Mouse (Mus musculus) ES-E14 (cell line): ENCODE data around the gene Mapkap1. TPM values are rescaled to one million over a fixed set of nuclear protein-coding genes. Genes with fewer than 3 reads are reported as not detected.

Experiments used
- DNase-seq: peaks from one replicate; pipeline ENCODE4 v3.0.0-alpha.2; 2013; ENCODE audit warnings: low read depth, low spot score
- H3K27ac ChIP-seq: 2 replicates; pipeline ENCODE4 v1.5.1; 2012; ENCODE audit warnings: low read depth, mild to moderate bottlenecking, low read length, moderate library complexity, mixed read lengths; ENCODE audit not compliant: poor library complexity, insufficient read depth, severe bottlenecking
- H3K36me3 ChIP-seq: 2 replicates; pipeline ENCODE4 v1.6.1; 2012; ENCODE audit warnings: mild to moderate bottlenecking, low read length, moderate library complexity, mixed read lengths; ENCODE audit not compliant: control insufficient read depth, poor library complexity, insufficient read depth, severe bottlenecking
- H3K4me1 ChIP-seq, 2 experiments: fragments of 150-350 bp in 1 of 2; sonication (generic) in 1 of 2; 2 replicates each; pipeline ENCODE4 v1.6.1; 2012; ENCODE audit warnings: low read length in 2 of 2, mild to moderate bottlenecking in 1 of 2, mixed read lengths in 1 of 2; ENCODE audit not compliant: control insufficient read depth in 2 of 2, insufficient read depth in 2 of 2, poor library complexity in 1 of 2
- H3K4me3 ChIP-seq, 2 experiments: fragments of 150-350 bp in 1 of 2; sonication (generic) in 1 of 2; 2 replicates each; pipeline ENCODE4 v1.5.1; 2012; ENCODE audit warnings: low read length in 2 of 2, low read depth in 1 of 2, mild to moderate bottlenecking in 1 of 2, mixed read lengths in 1 of 2; ENCODE audit not compliant: insufficient read depth in 1 of 2, poor library complexity in 1 of 2, severe bottlenecking in 1 of 2
- H3K9ac ChIP-seq: 2 replicates; pipeline ENCODE4 v1.6.1; 2012; ENCODE audit warnings: low read depth, mild to moderate bottlenecking, low read length, mixed read lengths; ENCODE audit not compliant: poor library complexity, insufficient read depth, severe bottlenecking
- H3K9me3 ChIP-seq: fragments of 150-350 bp; sonication (generic); 2 replicates; pipeline ENCODE4 v1.6.1; 2012; ENCODE audit warnings: low read depth, mild to moderate bottlenecking, low read length; ENCODE audit not compliant: control insufficient read depth, insufficient read depth
- CHD2 ChIP-seq: IDR thresholded peaks from 2 replicates; pipeline ENCODE4 v1.6.1; 2014; ENCODE audit warnings: mild to moderate bottlenecking, low read depth, low read length, inconsistent platforms
- HCFC1 ChIP-seq: IDR thresholded peaks from 2 replicates; pipeline ENCODE4 v1.6.1; 2012; ENCODE audit warnings: low read length, inconsistent platforms, borderline replicate concordance; ENCODE audit not compliant: insufficient read depth
- MAFK ChIP-seq: IDR thresholded peaks from 2 replicates; pipeline ENCODE4 v1.6.1; 2014; ENCODE audit warnings: mild to moderate bottlenecking, low read depth, low read length, inconsistent platforms; ENCODE audit not compliant: insufficient read depth
- ZC3H11A ChIP-seq: IDR thresholded peaks from 2 replicates; pipeline ENCODE4 v1.6.1; 2012; ENCODE audit warnings: low read depth, mild to moderate bottlenecking, inconsistent platforms, low read length, borderline replicate concordance
- ZNF384 ChIP-seq: IDR thresholded peaks from 2 replicates; pipeline ENCODE4 v1.6.1; 2012; ENCODE audit warnings: low read depth, low read length, inconsistent platforms
- in situ Hi-C, 2 experiments: fragments of 600-800 bp; cut with MboI; formaldehyde crosslinking; loops; one replicate each; pipeline ENCODE4 v1.15.1; 2025; ENCODE audit warnings: low sequenced_read_pairs in 2 of 2, inconsistent platforms in 1 of 2; ENCODE audit not compliant: unreplicated experiment in 2 of 2
- total RNA-seq: library from RNA; depleted of rRNA; stranded (reverse); fragments of 300-350 nt; gene quantifications from 2 replicates; pipeline ENCODE4 v1.2.3, GENCODE M21; 2012

Gene Mapkap1
- total RNA-seq, 1 experiment, result 47.3 TPM

GRCm38 (mm10) chr2:34644571-34645526, 238.3 kb downstream of the Mapkap1 start:
- no peak overlapping the region for H3K9ac ChIP-seq
- H3K4me1 ChIP-seq, result peaks cover 3 to 7% of the 10 kb centered on the region in 2 experiments; a peak in 2 of 4 replicates
- in situ Hi-C loops, result no loop called here
- no peak overlapping the region for H3K27ac ChIP-seq
- H3K4me3 ChIP-seq, result peak overlapping the region in 1 of 2 experiments; percentile 27; a peak in 2 of 4 replicates
- DNase-seq, result peak; percentile 83
- no peaks in the 10 kb centered on the region for H3K36me3 ChIP-seq
- no peaks in the 10 kb centered on the region for H3K9me3 ChIP-seq
- TF ChIP-seq ZNF384 (0 out of 2 replicates have a peak, but pooled peaks have one; percentile 55), HCFC1 (no peak), CHD2 (no peak), MAFK (no peak), ZC3H11A (peak; percentile 58)

- in situ Hi-C loops, result no loop called here
- Histone ChIP-seq H3K4me3 (peak overlapping the region; percentile 39 to 60; a peak in 3 of 4 replicates), H3K4me1 (peaks cover 3 to 6% of the 10 kb centered on the region in 2 experiments; a peak in 2 of 4 replicates), H3K9me3 (no peaks in the 10 kb centered on the region), H3K36me3 (no peaks in the 10 kb centered on the region), H3K27ac (no peak overlapping the region), H3K9ac (peak overlapping the region; percentile 29; the same call in 1 of the 2 replicates)
- TF ChIP-seq HCFC1, result no peak
- TF ChIP-seq MAFK, result no peak
- TF ChIP-seq ZNF384, result no peak
- no peak for TF ChIP-seq CHD2
- TF ChIP-seq ZC3H11A, result no peak
- DNase-seq, result peak; percentile 89
Observed at GRCm38 (mm10) chr2:34645851-34646540, 239.4 kb downstream of the Mapkap1 start.

- DNase-seq, result no peak
- TF ChIP-seq HCFC1, result no peak
- no peak overlapping the region for H3K27ac ChIP-seq
Observed at GRCm38 (mm10) chr2:34646541-34646865, 239.9 kb downstream of the Mapkap1 start.

GRCm38 (mm10) chr2:34647410-34647809, 240.8 kb downstream of the Mapkap1 start:
- Histone ChIP-seq H3K36me3 (no peaks in the 10 kb centered on the region), H3K27ac (no peak overlapping the region), H3K9ac (no peak overlapping the region), H3K4me3 (no peak overlapping the region), H3K9me3 (no peaks in the 10 kb centered on the region), H3K4me1 (peaks cover 3 to 4% of the 10 kb centered on the region in 2 experiments; a peak in 2 of 4 replicates)
- TF ChIP-seq ZC3H11A (no peak), CHD2 (no peak), MAFK (no peak), HCFC1 (no peak), ZNF384 (no peak)
- DNase-seq, result no peak
- in situ Hi-C loops, result no loop called here

More at GRCm38 (mm10) chr2:34646541-34646865, 239.9 kb downstream of the Mapkap1 start:
- Histone ChIP-seq H3K4me1 (peaks cover 3 to 4% of the 10 kb centered on the region in 2 experiments; a peak in 2 of 4 replicates), H3K9ac (no peak overlapping the region), H3K4me3 (peak overlapping the region in 1 of 2 experiments; percentile 18; a peak in 1 of 4 replicates), H3K36me3 (no peaks in the 10 kb centered on the region), H3K9me3 (no peaks in the 10 kb centered on the region)
- in situ Hi-C loops, result no loop called here
